Mouse (Mus musculus) cerebellum, adult 2 months (tissue): ENCODE data around the gene Ldlrad3. TPM values are rescaled to one million over a fixed set of nuclear protein-coding genes. Genes with fewer than 3 reads are reported as not detected.

ENCODE experiments used
- DNase-seq, 2 experiments: peaks; one replicate each; pipeline ENCODE4 v3.0.0; 2021
- H3K27ac ChIP-seq: fragments of 200-500 bp; 2 replicates; pipeline ENCODE4 v1.5.1; 2012; ENCODE audit warnings: low read length, control low read depth, inconsistent platforms; ENCODE audit not compliant: insufficient read depth
- H3K27me3 ChIP-seq: fragments of 200-500 bp; 2 replicates; pipeline ENCODE4 v1.6.1; 2012; ENCODE audit warnings: inconsistent platforms, mild to moderate bottlenecking, low read length, moderate library complexity; ENCODE audit not compliant: control insufficient read depth, insufficient read depth
- H3K4me1 ChIP-seq: fragments of 200-500 bp; 2 replicates; pipeline ENCODE4 v1.6.1; 2011; ENCODE audit warnings: low read length; ENCODE audit not compliant: control insufficient read depth, insufficient read depth
- H3K4me3 ChIP-seq: fragments of 200-500 bp; replicated peaks from 2 replicates; pipeline ENCODE3; 2011; ENCODE audit warnings: mild to moderate bottlenecking, low read depth, low read length, control low read depth; ENCODE audit not compliant: insufficient read depth
- CTCF ChIP-seq: fragments of 200-500 bp; IDR thresholded peaks from 2 replicates; pipeline ENCODE4 v1.5.1; 2011; ENCODE audit warnings: low read depth, mild to moderate bottlenecking, control low read depth, low read length, moderate library complexity, borderline replicate concordance; ENCODE audit not compliant: insufficient read depth
- POLR2A ChIP-seq: fragments of 200-500 bp; IDR thresholded peaks from 2 replicates; pipeline ENCODE4 v1.6.1; 2011; ENCODE audit warnings: low read length, control low read depth, borderline replicate concordance; ENCODE audit not compliant: insufficient read depth
- WGBS: fragments of 180-500 bp; shearing (Covaris S2); methylation state at CpG from one replicate; pipeline ENCODE4 v1.1.7; 2018; 5-methylcytosine and 5-hydroxymethylcytosine counted together
- polyA plus RNA-seq: library from polyadenylated mRNA; depleted of rRNA; stranded (reverse); fragments of >200 nt; gene quantifications from 2 replicates; pipeline ENCODE4 v1.2.3, GENCODE M21; 2012

The Ldlrad3 gene
- polyA plus RNA-seq, 1 experiment = 12.3 TPM

GRCm38 (mm10) chr2:102057029-102057685 is 129.0 kb downstream of the Ldlrad3 start:
- WGBS = 79% methylated on average over 9 of the region's 9 CpGs
- no peak for DNase-seq
- H3K27ac ChIP-seq = peak overlapping the region; percentile 0; the same call in 1 of the 2 replicates
- H3K4me3 ChIP-seq = no peak overlapping the region
- H3K27me3 ChIP-seq = no peaks in the 10 kb centered on the region
- TF ChIP-seq CTCF (no peak), POLR2A (no peak)
- peaks cover 27% of the 10 kb centered on the region for H3K4me1 ChIP-seq

DNA sequence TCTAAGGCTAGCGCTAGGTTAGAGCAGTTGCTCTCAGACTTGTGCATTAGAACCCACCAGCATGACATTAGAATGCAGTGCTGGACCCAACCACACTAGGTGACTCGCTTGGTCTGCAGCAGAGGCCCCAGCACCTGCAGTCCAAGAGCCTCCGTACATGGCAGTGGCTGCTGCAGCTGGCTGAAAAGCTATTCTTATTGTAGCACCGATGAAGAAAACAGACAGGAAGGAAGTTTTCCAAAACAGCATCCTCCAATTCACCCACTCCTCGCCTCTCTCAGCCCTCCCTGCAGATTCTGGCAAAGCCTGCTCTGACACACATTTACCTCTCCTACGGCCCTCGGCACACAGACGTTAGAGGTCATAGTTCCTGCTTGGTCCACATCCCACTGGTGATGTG is 130.0 kb downstream of the Ldlrad3 start:
- H3K4me1 ChIP-seq = peaks cover 31% of the 10 kb centered on the region
- H3K27ac ChIP-seq = no peak overlapping the region
- no peak for DNase-seq
- no peak overlapping the region for H3K4me3 ChIP-seq
- 60% methylated on average over 8 of the region's 8 CpGs for WGBS
- H3K27me3 ChIP-seq = no peaks in the 10 kb centered on the region
- TF ChIP-seq POLR2A (no peak), CTCF (no peak)

GRCm38 (mm10) chr2:102052951-102053660 is 133.1 kb downstream of the Ldlrad3 start:
- Histone ChIP-seq H3K27ac (peak overlapping the region; percentile 74), H3K27me3 (no peaks in the 10 kb centered on the region), H3K4me1 (peaks cover 38% of the 10 kb centered on the region), H3K4me3 (no peak overlapping the region)
- peak; percentile 83 to 93 for DNase-seq
- 17% methylated on average over 10 of the region's 10 CpGs for WGBS
- TF ChIP-seq POLR2A (peak; percentile 24; the same call in 1 of the 2 replicates), CTCF (no peak)

GRCm38 (mm10) chr2:102052353-102052752 is 133.8 kb downstream of the Ldlrad3 start:
- DNase-seq = peak; percentile 85 to 87
- TF ChIP-seq CTCF = no peak
- no peak for TF ChIP-seq POLR2A
- Histone ChIP-seq H3K27me3 (no peaks in the 10 kb centered on the region), H3K27ac (peak overlapping the region; percentile 74), H3K4me3 (no peak overlapping the region), H3K4me1 (peaks cover 38% of the 10 kb centered on the region)
- 13% methylated on average over 6 of the region's 6 CpGs for WGBS

GRCm38 (mm10) chr2:102049866-102050550 is 136.2 kb downstream of the Ldlrad3 start:
- WGBS = 49% methylated on average over 10 of the region's 10 CpGs
- H3K27ac ChIP-seq = peak overlapping the region; percentile 6; the same call in 1 of the 2 replicates

GRCm38 (mm10) chr2:102048296-102049175 is 137.6 kb downstream of the Ldlrad3 start:
- H3K4me3 ChIP-seq = no peak overlapping the region
- H3K27me3 ChIP-seq = no peaks in the 10 kb centered on the region
- H3K4me1 ChIP-seq = peaks cover 58% of the 10 kb centered on the region
- no peak for TF ChIP-seq CTCF
- no peak for TF ChIP-seq POLR2A
- H3K27ac ChIP-seq = peak overlapping the region; percentile 22; the same call in 1 of the 2 replicates
- 73% methylated on average over 16 of the region's 16 CpGs for WGBS
- DNase-seq = no peak

More at GRCm38 (mm10) chr2:102049866-102050550, 136.2 kb downstream of the Ldlrad3 start:
- Histone ChIP-seq H3K27me3 (no peaks in the 10 kb centered on the region), H3K4me3 (no peak overlapping the region), H3K4me1 (peaks cover 49% of the 10 kb centered on the region)
- no peak for TF ChIP-seq POLR2A
- no peak for TF ChIP-seq CTCF
- peak in 1 of 2 experiments; percentile 36 for DNase-seq

- H3K4me1 ChIP-seq = peaks cover 41% of the 10 kb centered on the region
- H3K27ac ChIP-seq = peak overlapping the region; percentile 34; the same call in 1 of the 2 replicates
- TF ChIP-seq CTCF (no peak), POLR2A (no peak)
- DNase-seq = peak; percentile 57 to 68
- no peaks in the 10 kb centered on the region for H3K27me3 ChIP-seq
- 47% methylated on average over 7 of the region's 7 CpGs for WGBS
- H3K4me3 ChIP-seq = no peak overlapping the region
These were observed 139.7 kb downstream of the Ldlrad3 start for GRCm38 (mm10) chr2:102046481-102046880.
